ENCODE assay signal across 9 mouse cellular contexts in genomic region chr16:17833321-17833680, GRCm38 (mm10). TPM values are rescaled to one million over a fixed set of nuclear protein-coding genes. Genes with fewer than 3 reads are reported as not detected.
DNase-seq lines count a peak whose midpoint lies in the region; ATAC-seq lines count a peak whose summit lies in the region.
"Had no signal": no experiment of that assay in that cellular context is flagged by ENCODE, and none has a peak within 500 bp of the region (broad histone marks: within the 10 kb centered on the region; RNA-seq: fewer than 3 reads in every experiment).

No protein-coding gene starts in this region.

- ATAC-seq in heart, embryonic 14.5 days (ENCODE audit: insufficient number of reproducible peaks, insufficient read depth, low FRiP score, low read depth) = no peak
- ATAC-seq in hindbrain, embryonic 12.5 days (ENCODE audit: low FRiP score) = peak; percentile 58
- ATAC-seq in midbrain, embryonic 14.5 days (ENCODE audit: low FRiP score, low TSS enrichment) = peak; percentile 69
- no peak for ATAC-seq in megakaryocyte-erythroid progenitor cell, adult 5-6 weeks (replicated peaks; ENCODE audit: low FRiP score, low TSS enrichment, poor library complexity, severe bottlenecking)
- ATAC-seq: Patski had no signal

- no peaks in the 10 kb centered on the region for H3K36me3 ChIP-seq in heart, embryonic 14.5 days (ENCODE audit: control insufficient read depth, insufficient read depth, low read length)
- H3K36me3 ChIP-seq in hindbrain, embryonic 12.5 days = no peaks in the 10 kb centered on the region; the same call in 1 of the 2 replicates
- no peaks in the 10 kb centered on the region for H3K36me3 ChIP-seq in midbrain, embryonic 14.5 days (ENCODE audit: control insufficient read depth, insufficient read depth, low read length)

- H3K9ac ChIP-seq in heart, embryonic 14.5 days (ENCODE audit: low read length) = peak overlapping the region; percentile 69
- H3K9ac ChIP-seq in hindbrain, embryonic 12.5 days = peak overlapping the region; percentile 77
- H3K9ac ChIP-seq in midbrain, embryonic 14.5 days (replicated peaks; ENCODE audit: low read length) = peak overlapping the region; percentile 77

- peaks cover 2 to 7% of the 10 kb centered on the region in 2 experiments; a peak in 2 of 4 replicates for H3K4me1 ChIP-seq in heart, embryonic 14.5 days (ENCODE audit: control insufficient read depth in 2 of 2, insufficient read depth in 2 of 2, low read length in 2 of 2)
- peaks cover 18% of the 10 kb centered on the region for H3K4me1 ChIP-seq in hindbrain, embryonic 12.5 days
- peaks cover 13% of the 10 kb centered on the region for H3K4me1 ChIP-seq in midbrain, embryonic 14.5 days (ENCODE audit: control insufficient read depth, insufficient read depth, low read length)

- no peak overlapping the region for H3K27ac ChIP-seq in heart, embryonic 14.5 days (replicated peaks in 1 of 2; ENCODE audit: control insufficient read depth in 1 of 2, insufficient read depth in 1 of 2, low read depth in 2 of 2, low read length in 2 of 2)
- peak overlapping the region; percentile 82 for H3K27ac ChIP-seq in hindbrain, embryonic 12.5 days
- peak overlapping the region; percentile 90 for H3K27ac ChIP-seq in midbrain, embryonic 14.5 days (replicated peaks; ENCODE audit: low read depth, low read length)

- H3K27me3 ChIP-seq in heart, embryonic 14.5 days (ENCODE audit: control insufficient read depth, insufficient read depth, low read length) = peaks cover 76% of the 10 kb centered on the region
- peaks cover 90% of the 10 kb centered on the region for H3K27me3 ChIP-seq in hindbrain, embryonic 12.5 days
- peaks cover 42% of the 10 kb centered on the region for H3K27me3 ChIP-seq in midbrain, embryonic 14.5 days (ENCODE audit: control insufficient read depth, insufficient read depth, low read length)

- H3K4me3 ChIP-seq in heart, embryonic 14.5 days (ENCODE audit: control insufficient read depth in 1 of 2, insufficient read depth in 1 of 2, low read depth in 1 of 2, low read length in 2 of 2) = peak overlapping the region; percentile 47 to 61
- peak overlapping the region; percentile 65 for H3K4me3 ChIP-seq in hindbrain, embryonic 12.5 days
- H3K4me3 ChIP-seq in midbrain, embryonic 14.5 days (replicated peaks; ENCODE audit: low read depth, low read length) = peak overlapping the region; percentile 55

- WGBS in heart, embryonic 14.5 days = 1% methylated on average over 37 of the region's 37 CpGs
- WGBS in hindbrain, embryonic 12.5 days = under 1% methylated on average over 36 of the region's 37 CpGs
- 2% methylated on average over 34 of the region's 37 CpGs for WGBS in midbrain, embryonic 14.5 days

- H3K4me2 ChIP-seq in heart, embryonic 14.5 days (ENCODE audit: low read length) = peak overlapping the region; percentile 99
- H3K4me2 ChIP-seq in hindbrain, embryonic 12.5 days (replicated peaks) = peak overlapping the region; percentile 99
- peak overlapping the region; percentile 87 for H3K4me2 ChIP-seq in midbrain, embryonic 14.5 days (ENCODE audit: low read length)

- H3K9me3 ChIP-seq in heart, embryonic 14.5 days (ENCODE audit: control insufficient read depth, low read length) = no peaks in the 10 kb centered on the region
- no peaks in the 10 kb centered on the region for H3K9me3 ChIP-seq in hindbrain, embryonic 12.5 days (replicated peaks)
- H3K9me3 ChIP-seq in midbrain, embryonic 14.5 days (ENCODE audit: control insufficient read depth, low read length) = no peaks in the 10 kb centered on the region

- no peak for DNase-seq in heart, adult 9 months (ENCODE audit: low spot score in 2 of 2)
- DNase-seq in ES-CJ7 (ENCODE audit: low read depth, low spot score) = peak; percentile 20
- peak; percentile 78 to 84 for DNase-seq in cerebellum, postnatal 25 days
- peak; percentile 75 for DNase-seq in midbrain, embryonic 14.5 days
- DNase-seq in c-Kit-positive CD71-positive TER-119-positive erythroid progenitor cells, embryonic 14.5 days (ENCODE audit: low spot score) = no peak

RNA-seq across cellular contexts. Expression of gene B830017H08Rik, which starts 0.4 kb away (rescaled TPM):
- not detected in 2 replicates for polyA plus RNA-seq in heart, embryonic 14.5 days (2014; fragmentation: Nextera tagmentation; extraction: Ambion mirVana)
- 0.93 and 1.0 TPM in 2 replicates for polyA plus RNA-seq in hindbrain, embryonic 12.5 days (2016; fragmentation: Nextera tagmentation; extraction: Ambion mirVana)
- 2.4 and 5.3 TPM in 2 replicates for polyA plus RNA-seq in midbrain, embryonic 14.5 days (2014; fragmentation: Nextera tagmentation; extraction: Ambion mirVana)
- not detected in 2 replicates for total RNA-seq in megakaryocyte-erythroid progenitor cell, adult 5-6 weeks (2014; fragmentation: Nextera tagmentation)
- not detected in 2 replicates for total RNA-seq in megakaryocyte-erythroid progenitor cell, adult 5-6 weeks (2017)

RNA-seq across cellular contexts. Expression of gene Car15, which starts 4.9 kb away (rescaled TPM):
- 1.0 and 1.3 TPM in 2 replicates for polyA plus RNA-seq in heart, embryonic 14.5 days (2014; fragmentation: Nextera tagmentation; extraction: Ambion mirVana)
- polyA plus RNA-seq in hindbrain, embryonic 12.5 days (2016; fragmentation: Nextera tagmentation; extraction: Ambion mirVana) = 3.5 and 4.1 TPM in 2 replicates
- polyA plus RNA-seq in midbrain, embryonic 14.5 days (2014; fragmentation: Nextera tagmentation; extraction: Ambion mirVana) = 3.8 and 3.9 TPM in 2 replicates
- 3.5 and 6.9 TPM in 2 replicates for total RNA-seq in megakaryocyte-erythroid progenitor cell, adult 5-6 weeks (2014; fragmentation: Nextera tagmentation)
- 2.2 and 3.4 TPM in 2 replicates for total RNA-seq in megakaryocyte-erythroid progenitor cell, adult 5-6 weeks (2017)

RNA-seq across cellular contexts. Expression of gene Scarf2, which starts 36.2 kb away (rescaled TPM):
- 7.9 and 11.1 TPM in 2 replicates for polyA plus RNA-seq in heart, embryonic 14.5 days (2014; fragmentation: Nextera tagmentation; extraction: Ambion mirVana)
- 21.0 and 26.5 TPM in 2 replicates for polyA plus RNA-seq in hindbrain, embryonic 12.5 days (2016; fragmentation: Nextera tagmentation; extraction: Ambion mirVana)
- 0.55 and 1.0 TPM in 2 replicates for polyA plus RNA-seq in midbrain, embryonic 14.5 days (2014; fragmentation: Nextera tagmentation; extraction: Ambion mirVana)
- not detected in 2 replicates for total RNA-seq in megakaryocyte-erythroid progenitor cell, adult 5-6 weeks (2014; fragmentation: Nextera tagmentation)
- not detected in 2 replicates for total RNA-seq in megakaryocyte-erythroid progenitor cell, adult 5-6 weeks (2017)

RNA-seq across cellular contexts. Expression of gene Gm20518, which starts 58.2 kb away (rescaled TPM):
- 0.39 TPM in 1 of 2 replicates, not detected in the other for polyA plus RNA-seq in heart, embryonic 14.5 days (2014; fragmentation: Nextera tagmentation; extraction: Ambion mirVana)
- polyA plus RNA-seq in hindbrain, embryonic 12.5 days (2016; fragmentation: Nextera tagmentation; extraction: Ambion mirVana) = 0.66 and 0.73 TPM in 2 replicates
- polyA plus RNA-seq in midbrain, embryonic 14.5 days (2014; fragmentation: Nextera tagmentation; extraction: Ambion mirVana) = 0.54 and 0.55 TPM in 2 replicates
- total RNA-seq in megakaryocyte-erythroid progenitor cell, adult 5-6 weeks (2014; fragmentation: Nextera tagmentation) = 2.3 and 2.7 TPM in 2 replicates
- total RNA-seq in megakaryocyte-erythroid progenitor cell, adult 5-6 weeks (2017) = 1.2 TPM in 1 of 2 replicates, not detected in the other

Comparison
In these comparisons a context has a peak if more than half of its experiments do, and no peak if none do; other contexts are left out.
1. ATAC-seq: peak in hindbrain, embryonic 12.5 days (single experiment) and midbrain, embryonic 14.5 days (single experiment); none in heart, embryonic 14.5 days (single experiment) and megakaryocyte-erythroid progenitor cell, adult 5-6 weeks (single experiment).
2. H3K27ac ChIP-seq: peak in hindbrain, embryonic 12.5 days (single experiment) and midbrain, embryonic 14.5 days (single experiment); none in heart, embryonic 14.5 days (0 of 2).
3. DNase-seq: peak in ES-CJ7 (single experiment), cerebellum, postnatal 25 days (2 of 2) and midbrain, embryonic 14.5 days (single experiment); none in heart, adult 9 months (0 of 2) and c-Kit-positive CD71-positive TER-119-positive erythroid progenitor cells, embryonic 14.5 days (single experiment).
4. Peak in every context shown above with its lines, with median percentiles within 50 percentile points of each other: H3K4me2 ChIP-seq, H3K4me3 ChIP-seq and H3K9ac ChIP-seq.